Mouse (Mus musculus): Measurements from ENCODE around the gene Men1. TPM values are rescaled to one million over a fixed set of nuclear protein-coding genes. Genes with fewer than 3 reads are reported as not detected.
A peak's percentile ranks its signal among the peaks of the same experiment; 100 is the strongest.

The Men1 gene
- polyA plus RNA-seq, 1 experiment from 2014 or later = 103 TPM

- no peak overlapping the region for H3K4me3 ChIP-seq (replicated peaks)
- H3K36me3 ChIP-seq = peaks cover 39% of the 10 kb centered on the region
- no peak overlapping the region for H3K4me2 ChIP-seq
- H3K4me1 ChIP-seq (replicated peaks) = peaks cover 26% of the 10 kb centered on the region
- H3K9me3 ChIP-seq = no peaks in the 10 kb centered on the region
- H3K27me3 ChIP-seq = no peaks in the 10 kb centered on the region
- H3K27ac ChIP-seq = peak overlapping the region; percentile 12; the same call in 1 of the 2 replicates
- no peak for ATAC-seq (ENCODE audit: insufficient number of reproducible peaks, insufficient read depth, low FRiP score, low TSS enrichment, low read depth)
- H3K9ac ChIP-seq (replicated peaks) = no peak overlapping the region
- 67% methylated on average over 14 of the region's 14 CpGs for WGBS
Observed at GRCm38 (mm10) chr19:6351431-6352106, 16.8 kb downstream of the Men1 start.

GRCm38 (mm10) chr19:6352107-6352505 lies 17.3 kb downstream of the Men1 start:
- H3K36me3 ChIP-seq = peaks cover 34% of the 10 kb centered on the region
- H3K4me1 ChIP-seq (replicated peaks) = peaks cover 26% of the 10 kb centered on the region
- no peak for ATAC-seq (ENCODE audit: insufficient number of reproducible peaks, insufficient read depth, low FRiP score, low TSS enrichment, low read depth)
- no peak overlapping the region; the same call in 1 of the 2 replicates for H3K27ac ChIP-seq
- no peak overlapping the region for H3K9ac ChIP-seq (replicated peaks)
- no peak overlapping the region for H3K4me2 ChIP-seq
- WGBS = 78% methylated on average over 2 of the region's 2 CpGs
- no peak overlapping the region for H3K4me3 ChIP-seq (replicated peaks)
- H3K27me3 ChIP-seq = no peaks in the 10 kb centered on the region
- H3K9me3 ChIP-seq = no peaks in the 10 kb centered on the region

GRCm38 (mm10) chr19:6354030-6354429 lies 19.3 kb downstream of the Men1 start:
- H3K4me1 ChIP-seq (replicated peaks) = peaks cover 19% of the 10 kb centered on the region
- no peak for ATAC-seq (ENCODE audit: insufficient number of reproducible peaks, insufficient read depth, low FRiP score, low TSS enrichment, low read depth)
- WGBS = 88% methylated on average over 7 of the region's 7 CpGs
- peaks cover 23% of the 10 kb centered on the region for H3K36me3 ChIP-seq
- H3K27ac ChIP-seq = no peak overlapping the region
- H3K27me3 ChIP-seq = no peaks in the 10 kb centered on the region
- no peaks in the 10 kb centered on the region for H3K9me3 ChIP-seq
- no peak overlapping the region for H3K9ac ChIP-seq (replicated peaks)
- no peak overlapping the region for H3K4me2 ChIP-seq
- no peak overlapping the region for H3K4me3 ChIP-seq (replicated peaks)

GRCm38 (mm10) chr19:6361291-6361690 lies 26.5 kb downstream of the Men1 start:
- Histone ChIP-seq H3K4me1 (replicated peaks) (peaks cover 20% of the 10 kb centered on the region), H3K9ac (replicated peaks) (no peak overlapping the region), H3K9me3 (no peaks in the 10 kb centered on the region), H3K4me3 (replicated peaks) (no peak overlapping the region), H3K36me3 (peaks cover 28% of the 10 kb centered on the region), H3K4me2 (no peak overlapping the region), H3K27me3 (no peaks in the 10 kb centered on the region), H3K27ac (no peak overlapping the region)
- 94% methylated on average over 3 of the region's 3 CpGs for WGBS
- ATAC-seq (ENCODE audit: insufficient number of reproducible peaks, insufficient read depth, low FRiP score, low TSS enrichment, low read depth) = no peak

- H3K4me1 ChIP-seq (replicated peaks) = peaks cover 28% of the 10 kb centered on the region
- H3K9me3 ChIP-seq = no peaks in the 10 kb centered on the region
- no peaks in the 10 kb centered on the region for H3K27me3 ChIP-seq
- ATAC-seq (ENCODE audit: insufficient number of reproducible peaks, insufficient read depth, low FRiP score, low TSS enrichment, low read depth) = no peak
- 1% methylated on average over 11 of the region's 11 CpGs for WGBS
- peak overlapping the region; percentile 98 for H3K4me3 ChIP-seq (replicated peaks)
- H3K4me2 ChIP-seq = peak overlapping the region; percentile 92
- peak overlapping the region; percentile 99 for H3K27ac ChIP-seq
- peaks cover 46% of the 10 kb centered on the region for H3K36me3 ChIP-seq
- H3K9ac ChIP-seq (replicated peaks) = no peak overlapping the region; the same call in 1 of the 2 replicates
Observed at GRCm38 (mm10) chr19:6363091-6363410, 28.3 kb downstream of the Men1 start.

- Histone ChIP-seq H3K27me3 (no peaks in the 10 kb centered on the region), H3K9ac (replicated peaks) (peak within 1 kb of the TSS; percentile 99), H3K9me3 (no peaks in the 10 kb centered on the region), H3K4me3 (replicated peaks) (peak within 1 kb of the TSS; percentile 98), H3K27ac (peak within 1 kb of the TSS; percentile 99), H3K36me3 (peaks cover 52% of the 10 kb centered on the region), H3K4me1 (replicated peaks) (peaks cover 28% of the 10 kb centered on the region), H3K4me2 (peak within 1 kb of the TSS; percentile 92)
- peak; percentile 99 for ATAC-seq (ENCODE audit: insufficient number of reproducible peaks, insufficient read depth, low FRiP score, low TSS enrichment, low read depth)
- WGBS = 1% methylated on average over 85 of the region's 85 CpGs
Observed at GRCm38 (mm10) chr19:6363411-6364240, 28.8 kb downstream of the Men1 start, which contains the start of gene Sf1. Gene Sf1 (plus strand): TSS chr19:6363690.

GRCm38 (mm10) chr19:6364317-6364725 lies 29.5 kb downstream of the Men1 start:
- Histone ChIP-seq H3K27ac (peak overlapping the region; percentile 99), H3K36me3 (peaks cover 58% of the 10 kb centered on the region), H3K4me2 (peak overlapping the region; percentile 92), H3K9me3 (no peaks in the 10 kb centered on the region), H3K9ac (replicated peaks) (peak overlapping the region; percentile 99), H3K4me1 (replicated peaks) (peaks cover 28% of the 10 kb centered on the region), H3K27me3 (no peaks in the 10 kb centered on the region), H3K4me3 (replicated peaks) (peak overlapping the region; percentile 98)
- under 1% methylated on average over 55 of the region's 55 CpGs for WGBS
- ATAC-seq (ENCODE audit: insufficient number of reproducible peaks, insufficient read depth, low FRiP score, low TSS enrichment, low read depth) = no peak

- Histone ChIP-seq H3K27ac (no peak overlapping the region), H3K36me3 (peaks cover 63% of the 10 kb centered on the region), H3K9me3 (no peaks in the 10 kb centered on the region), H3K4me2 (peak overlapping the region; percentile 92), H3K4me1 (replicated peaks) (peaks cover 28% of the 10 kb centered on the region), H3K9ac (replicated peaks) (peak overlapping the region; percentile 99), H3K27me3 (no peaks in the 10 kb centered on the region), H3K4me3 (replicated peaks) (peak overlapping the region; percentile 98)
- WGBS = 1% methylated on average over 2 of the region's 2 CpGs
- no peak for ATAC-seq (ENCODE audit: insufficient number of reproducible peaks, insufficient read depth, low FRiP score, low TSS enrichment, low read depth)
Observed at GRCm38 (mm10) chr19:6364842-6365241, 30.1 kb downstream of the Men1 start.

- Histone ChIP-seq H3K27ac (no peak overlapping the region), H3K36me3 (peaks cover 99% of the 10 kb centered on the region), H3K4me2 (no peak overlapping the region), H3K9me3 (no peaks in the 10 kb centered on the region), H3K27me3 (no peaks in the 10 kb centered on the region), H3K4me3 (replicated peaks) (no peak overlapping the region), H3K9ac (replicated peaks) (no peak overlapping the region), H3K4me1 (replicated peaks) (peaks cover 17% of the 10 kb centered on the region)
- ATAC-seq (ENCODE audit: insufficient number of reproducible peaks, insufficient read depth, low FRiP score, low TSS enrichment, low read depth) = no peak
- WGBS = 94% methylated on average over 2 of the region's 2 CpGs
Observed at GRCm38 (mm10) chr19:6370175-6370574, 35.4 kb downstream of the Men1 start.

- no peak for ATAC-seq (ENCODE audit: insufficient number of reproducible peaks, insufficient read depth, low FRiP score, low TSS enrichment, low read depth)
- Histone ChIP-seq H3K36me3 (peaks cover 99% of the 10 kb centered on the region), H3K4me2 (no peak overlapping the region), H3K27me3 (no peaks in the 10 kb centered on the region), H3K9ac (replicated peaks) (no peak overlapping the region), H3K9me3 (no peaks in the 10 kb centered on the region), H3K4me3 (replicated peaks) (no peak overlapping the region), H3K4me1 (replicated peaks) (peaks cover under 1% of the 10 kb centered on the region; the same call in 1 of the 2 replicates), H3K27ac (no peak overlapping the region)
- 89% methylated on average over 3 of the region's 3 CpGs for WGBS
Observed at GRCm38 (mm10) chr19:6372433-6372832, 37.7 kb downstream of the Men1 start.

GRCm38 (mm10) chr19:6373539-6374400 lies 39.0 kb downstream of the Men1 start:
- no peak for ATAC-seq (ENCODE audit: insufficient number of reproducible peaks, insufficient read depth, low FRiP score, low TSS enrichment, low read depth)
- no peak overlapping the region for H3K4me3 ChIP-seq (replicated peaks)
- H3K36me3 ChIP-seq = peaks cover 99% of the 10 kb centered on the region
- H3K27me3 ChIP-seq = no peaks in the 10 kb centered on the region
- H3K27ac ChIP-seq = no peak overlapping the region
- no peak overlapping the region for H3K4me2 ChIP-seq
- no peaks in the 10 kb centered on the region for H3K4me1 ChIP-seq (replicated peaks)
- H3K9ac ChIP-seq (replicated peaks) = no peak overlapping the region
- WGBS = 74% methylated on average over 12 of the region's 12 CpGs
- no peaks in the 10 kb centered on the region for H3K9me3 ChIP-seq
